ENCODE assay signal across 1 mouse cellular context in the genomic region with DNA sequence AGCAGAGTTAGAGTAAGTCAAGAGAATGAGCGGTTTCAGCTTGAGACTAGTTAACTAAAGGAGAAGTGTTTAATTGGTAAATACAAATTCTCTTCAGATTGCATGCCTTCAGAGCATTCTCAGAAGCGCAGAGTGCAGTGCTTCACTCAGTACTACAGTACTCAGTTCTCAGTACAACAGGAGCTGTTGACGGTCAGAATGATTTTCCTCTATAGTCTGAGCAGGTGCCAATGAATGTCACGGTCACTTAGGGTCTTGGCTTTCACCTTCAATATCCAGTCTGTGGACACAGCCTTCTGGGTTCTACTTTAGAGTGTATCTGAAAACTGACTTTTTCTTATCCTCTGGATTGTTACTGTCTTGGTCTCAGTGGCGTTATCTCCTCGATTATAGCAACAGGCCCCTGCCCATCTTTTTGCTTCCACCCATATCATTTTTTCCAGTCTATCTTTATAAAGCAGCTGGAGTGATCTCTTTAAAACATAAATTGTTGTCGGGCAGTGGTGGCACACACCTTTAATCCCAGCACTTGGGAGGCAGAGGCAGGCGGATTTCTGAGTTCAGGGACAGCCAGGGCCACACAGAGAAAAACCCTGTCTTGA.
TF ChIP-seq lines count a peak whose summit lies in the region.

No protein-coding gene starts in this region.

TF ChIP-seq in CH12.LX, 34 proteins besides CTCF, POLR2A, EP300 and RAD21 (continued from another document):
- TF ChIP-seq MXI1 (IDR thresholded peaks at IDR 0.05; ENCODE audit: low read depth, low read length) (no peak), PAX5 (IDR thresholded peaks at IDR 0.05; ENCODE audit: low read length) (no peak), ZMIZ1 (IDR thresholded peaks at IDR 0.05; ENCODE audit: low read depth, low read length) (no peak), MYC (IDR thresholded peaks at IDR 0.05; ENCODE audit: low read depth, low read length) (no peak), MAZ (IDR thresholded peaks at IDR 0.05; ENCODE audit: low read depth, low read length) (no peak), TCF12 (IDR thresholded peaks at IDR 0.05; ENCODE audit: low read depth, low read length) (no peak), NELFE (IDR thresholded peaks at IDR 0.05; ENCODE audit: low read depth, low read length) (no peak)
